Mouse (Mus musculus) bone marrow macrophage, adult 2 months (primary cell): ENCODE data around the gene Tmem260.

Source experiments
- CTCF ChIP-seq: IDR thresholded peaks from 2 replicates; pipeline ENCODE4 v1.5.1; 2012; ENCODE audit warnings: low read depth, mild to moderate bottlenecking, low read length, moderate library complexity
- POLR2A ChIP-seq: IDR thresholded peaks from 2 replicates; pipeline ENCODE4 v1.6.1; 2012; ENCODE audit warnings: mild to moderate bottlenecking, low read depth, low read length, borderline replicate concordance

DNA sequence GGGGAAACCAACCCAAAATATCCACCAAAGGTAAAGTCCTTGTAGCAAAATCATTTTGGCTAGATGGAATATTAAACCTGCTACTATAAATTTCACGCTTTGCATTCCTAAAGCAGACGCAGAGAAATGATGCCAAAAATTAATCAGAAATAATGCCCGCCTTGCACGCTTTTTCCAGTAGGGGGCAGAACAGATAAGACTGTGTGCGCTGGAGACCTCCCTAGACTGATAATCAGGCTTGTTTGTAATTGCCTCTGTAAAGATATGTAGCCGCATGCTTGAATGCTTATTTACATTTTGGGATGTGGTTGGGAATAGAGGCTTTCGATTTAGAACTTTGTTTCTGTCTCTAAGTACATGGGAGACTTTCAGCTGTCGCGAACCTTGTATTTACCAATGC, 78.2 kb downstream of the Tmem260 start:
- TF ChIP-seq CTCF: 0 out of 2 replicates have a peak, but pooled peaks have one; percentile 28
- no peak for TF ChIP-seq POLR2A
